Mouse (Mus musculus): ENCODE data around the gene Borcs5. TPM values are rescaled to one million over a fixed set of nuclear protein-coding genes. Genes with fewer than 3 reads are reported as not detected.

The Borcs5 gene
- polyA plus RNA-seq, 1 experiment from 2014 or later = 47.4 TPM

DNA sequence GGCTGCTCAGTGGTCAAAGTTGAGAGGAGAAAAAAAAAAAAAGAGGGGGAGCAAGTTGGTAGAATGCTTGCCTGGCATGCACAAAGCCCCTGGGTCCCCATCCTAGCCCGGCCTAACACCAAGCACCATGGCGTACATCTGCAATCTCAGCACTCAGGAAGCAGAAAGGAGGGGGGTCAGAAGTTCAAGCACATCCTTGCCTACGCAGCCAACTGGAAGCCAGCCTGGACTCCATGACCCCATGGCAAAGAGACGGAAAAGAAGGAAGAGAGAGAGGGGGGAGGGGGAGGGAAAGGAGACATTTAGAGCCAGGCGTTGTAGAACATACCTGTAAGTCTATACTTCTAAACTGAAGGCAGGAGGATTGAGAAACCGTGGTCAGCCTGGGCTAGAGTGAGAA, 32.8 kb upstream of the Borcs5 start:
- Histone ChIP-seq H3K9ac (replicated peaks; ENCODE audit: low read depth, low read length) (no peak overlapping the region), H3K4me1 (replicated peaks; ENCODE audit: control insufficient read depth, insufficient read depth, low read length) (no peaks in the 10 kb centered on the region), H3K36me3 (ENCODE audit: control insufficient read depth, insufficient read depth) (no peaks in the 10 kb centered on the region), H3K27ac (ENCODE audit: low read length) (no peak overlapping the region), H3K9me3 (ENCODE audit: control insufficient read depth, low read length) (no peaks in the 10 kb centered on the region), H3K4me3 (replicated peaks; ENCODE audit: low read length) (no peak overlapping the region), H3K4me2 (ENCODE audit: low read length) (no peak overlapping the region), H3K27me3 (replicated peaks; ENCODE audit: control insufficient read depth, insufficient read depth, low read length) (no peaks in the 10 kb centered on the region)
- WGBS = 53% methylated on average over 6 of the region's 6 CpGs
- no peak for ATAC-seq

DNA sequence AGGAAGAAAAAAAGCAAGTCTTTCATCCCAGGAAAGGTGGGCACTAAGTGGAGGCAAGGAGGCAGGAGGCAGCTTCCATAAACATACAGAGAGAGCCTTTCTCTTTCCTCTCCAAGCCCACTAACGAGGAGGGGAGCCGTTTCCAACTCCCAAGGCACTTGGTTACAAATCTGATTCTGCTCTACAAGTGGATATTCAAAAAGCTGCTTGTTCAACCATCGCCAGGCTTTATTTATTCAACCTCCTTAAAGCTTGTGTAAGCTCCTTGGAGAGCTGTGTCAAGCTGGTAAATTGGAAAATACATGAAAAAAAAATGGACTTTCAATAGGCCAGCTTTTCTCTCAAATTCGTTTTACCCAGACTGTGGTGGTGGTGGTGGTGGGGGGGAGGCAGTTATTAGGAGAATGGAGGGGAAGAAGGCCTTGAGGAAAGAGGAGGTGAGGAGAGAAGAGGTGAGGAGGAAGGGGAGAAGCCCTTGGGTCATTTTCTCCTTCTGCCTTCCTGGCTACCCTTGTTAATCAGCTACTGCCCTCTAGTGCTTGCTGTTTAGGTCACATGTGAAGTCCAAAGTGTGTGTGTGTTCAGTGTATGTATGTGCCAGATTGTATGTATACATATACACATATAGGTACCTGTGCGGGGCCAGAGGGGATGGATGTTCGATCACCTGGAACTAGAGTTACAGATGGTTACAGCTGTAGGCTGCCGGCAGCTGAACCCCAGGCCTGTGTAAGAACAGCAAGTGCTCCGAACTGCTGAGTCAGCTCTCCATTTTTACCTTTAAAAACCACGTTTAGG, 32.2 kb upstream of the Borcs5 start:
- 49% methylated on average over 9 of the region's 9 CpGs for WGBS
- no peak overlapping the region for H3K9ac ChIP-seq (replicated peaks; ENCODE audit: low read depth, low read length)
- no peak overlapping the region for H3K4me2 ChIP-seq (ENCODE audit: low read length)
- H3K4me1 ChIP-seq (replicated peaks; ENCODE audit: control insufficient read depth, insufficient read depth, low read length) = no peaks in the 10 kb centered on the region
- no peak overlapping the region for H3K4me3 ChIP-seq (replicated peaks; ENCODE audit: low read length)
- H3K27me3 ChIP-seq (replicated peaks; ENCODE audit: control insufficient read depth, insufficient read depth, low read length) = no peaks in the 10 kb centered on the region
- ATAC-seq = peak; percentile 36; the same call in 1 of the 2 replicates
- H3K27ac ChIP-seq (ENCODE audit: low read length) = no peak overlapping the region
- no peaks in the 10 kb centered on the region for H3K9me3 ChIP-seq (ENCODE audit: control insufficient read depth, low read length)
- no peaks in the 10 kb centered on the region for H3K36me3 ChIP-seq (ENCODE audit: control insufficient read depth, insufficient read depth)

DNA sequence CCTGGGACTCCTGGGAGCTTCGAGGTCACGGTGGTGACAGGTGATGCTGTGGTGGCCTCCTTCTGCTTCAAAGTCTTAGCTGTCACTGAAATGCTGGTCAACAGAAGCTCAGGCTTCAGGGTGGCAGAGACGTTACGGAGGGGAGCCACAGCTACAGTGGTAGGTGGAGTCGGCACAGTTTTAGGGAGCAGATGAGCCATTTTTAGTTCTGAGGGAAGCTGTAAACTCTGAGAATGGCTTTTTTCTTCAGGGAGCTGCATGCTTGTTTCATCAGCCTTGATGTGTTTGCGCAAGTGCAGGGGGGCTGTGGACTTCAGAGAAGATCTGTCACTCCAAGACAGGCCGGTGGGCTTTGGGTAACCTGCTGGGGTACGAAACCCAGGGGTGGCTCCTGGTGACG, 28.9 kb upstream of the Borcs5 start:
- WGBS = 93% methylated on average over 9 of the region's 9 CpGs
- ATAC-seq = no peak
- Histone ChIP-seq H3K27ac (ENCODE audit: low read length) (no peak overlapping the region), H3K36me3 (ENCODE audit: control insufficient read depth, insufficient read depth) (no peaks in the 10 kb centered on the region), H3K4me3 (replicated peaks; ENCODE audit: low read length) (no peak overlapping the region), H3K9me3 (ENCODE audit: control insufficient read depth, low read length) (no peaks in the 10 kb centered on the region), H3K4me2 (ENCODE audit: low read length) (no peak overlapping the region), H3K4me1 (replicated peaks; ENCODE audit: control insufficient read depth, insufficient read depth, low read length) (no peaks in the 10 kb centered on the region), H3K9ac (replicated peaks; ENCODE audit: low read depth, low read length) (no peak overlapping the region), H3K27me3 (replicated peaks; ENCODE audit: control insufficient read depth, insufficient read depth, low read length) (no peaks in the 10 kb centered on the region)

DNA sequence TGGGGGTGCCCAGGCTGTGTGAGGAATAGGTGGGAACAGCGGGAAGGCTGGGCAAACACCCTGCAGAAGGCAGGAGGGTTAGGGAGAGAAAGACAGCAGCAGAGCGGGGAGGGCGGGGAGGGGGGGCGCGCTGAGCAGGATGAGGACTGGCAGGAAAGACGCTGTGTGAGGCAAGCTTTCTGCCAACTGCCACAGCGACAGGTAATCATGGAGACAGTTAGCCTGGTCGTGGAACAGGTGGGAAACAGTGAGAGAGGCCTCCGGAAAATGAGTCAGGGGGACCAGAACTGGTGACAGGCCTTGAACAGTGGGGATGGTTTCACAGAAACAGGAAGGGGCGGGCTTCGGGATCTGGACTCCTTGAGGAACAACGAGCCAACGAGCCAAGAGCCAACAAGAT, 27.4 kb upstream of the Borcs5 start:
- 73% methylated on average over 13 of the region's 13 CpGs for WGBS
- H3K9me3 ChIP-seq (ENCODE audit: control insufficient read depth, low read length) = no peaks in the 10 kb centered on the region
- no peak overlapping the region for H3K27ac ChIP-seq (ENCODE audit: low read length)
- H3K9ac ChIP-seq (replicated peaks; ENCODE audit: low read depth, low read length) = no peak overlapping the region
- no peaks in the 10 kb centered on the region for H3K36me3 ChIP-seq (ENCODE audit: control insufficient read depth, insufficient read depth)
- H3K4me3 ChIP-seq (replicated peaks; ENCODE audit: low read length) = no peak overlapping the region
- H3K27me3 ChIP-seq (replicated peaks; ENCODE audit: control insufficient read depth, insufficient read depth, low read length) = no peaks in the 10 kb centered on the region
- H3K4me1 ChIP-seq (replicated peaks; ENCODE audit: control insufficient read depth, insufficient read depth, low read length) = no peaks in the 10 kb centered on the region
- no peak for ATAC-seq
- no peak overlapping the region for H3K4me2 ChIP-seq (ENCODE audit: low read length)

DNA sequence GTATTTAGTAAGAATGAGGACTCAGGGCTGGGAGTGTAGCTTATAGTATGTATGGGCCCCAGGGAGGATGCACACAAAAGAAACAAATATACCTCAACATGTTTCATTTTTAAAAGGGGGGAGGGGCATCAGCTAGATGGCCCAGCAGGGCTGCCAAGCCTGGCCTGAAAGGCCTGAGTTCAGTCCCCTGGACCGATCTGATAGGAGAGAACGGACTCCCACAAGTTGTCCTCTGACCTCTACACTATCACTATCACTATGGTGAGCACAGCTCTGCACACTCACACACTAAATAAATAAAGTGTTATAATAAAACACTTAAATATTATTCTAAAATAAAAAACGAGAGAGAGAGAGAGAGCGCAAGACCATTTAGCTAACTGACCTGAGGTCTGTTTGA, 25.0 kb upstream of the Borcs5 start:
- no peak overlapping the region for H3K4me3 ChIP-seq (replicated peaks; ENCODE audit: low read length)
- H3K4me2 ChIP-seq (ENCODE audit: low read length) = no peak overlapping the region
- no peak overlapping the region for H3K27ac ChIP-seq (ENCODE audit: low read length)
- ATAC-seq = no peak
- no peaks in the 10 kb centered on the region for H3K9me3 ChIP-seq (ENCODE audit: control insufficient read depth, low read length)
- 89% methylated on average over 4 of the region's 4 CpGs for WGBS
- H3K4me1 ChIP-seq (replicated peaks; ENCODE audit: control insufficient read depth, insufficient read depth, low read length) = no peaks in the 10 kb centered on the region
- no peak overlapping the region for H3K9ac ChIP-seq (replicated peaks; ENCODE audit: low read depth, low read length)
- H3K27me3 ChIP-seq (replicated peaks; ENCODE audit: control insufficient read depth, insufficient read depth, low read length) = no peaks in the 10 kb centered on the region
- H3K36me3 ChIP-seq (ENCODE audit: control insufficient read depth, insufficient read depth) = no peaks in the 10 kb centered on the region

DNA sequence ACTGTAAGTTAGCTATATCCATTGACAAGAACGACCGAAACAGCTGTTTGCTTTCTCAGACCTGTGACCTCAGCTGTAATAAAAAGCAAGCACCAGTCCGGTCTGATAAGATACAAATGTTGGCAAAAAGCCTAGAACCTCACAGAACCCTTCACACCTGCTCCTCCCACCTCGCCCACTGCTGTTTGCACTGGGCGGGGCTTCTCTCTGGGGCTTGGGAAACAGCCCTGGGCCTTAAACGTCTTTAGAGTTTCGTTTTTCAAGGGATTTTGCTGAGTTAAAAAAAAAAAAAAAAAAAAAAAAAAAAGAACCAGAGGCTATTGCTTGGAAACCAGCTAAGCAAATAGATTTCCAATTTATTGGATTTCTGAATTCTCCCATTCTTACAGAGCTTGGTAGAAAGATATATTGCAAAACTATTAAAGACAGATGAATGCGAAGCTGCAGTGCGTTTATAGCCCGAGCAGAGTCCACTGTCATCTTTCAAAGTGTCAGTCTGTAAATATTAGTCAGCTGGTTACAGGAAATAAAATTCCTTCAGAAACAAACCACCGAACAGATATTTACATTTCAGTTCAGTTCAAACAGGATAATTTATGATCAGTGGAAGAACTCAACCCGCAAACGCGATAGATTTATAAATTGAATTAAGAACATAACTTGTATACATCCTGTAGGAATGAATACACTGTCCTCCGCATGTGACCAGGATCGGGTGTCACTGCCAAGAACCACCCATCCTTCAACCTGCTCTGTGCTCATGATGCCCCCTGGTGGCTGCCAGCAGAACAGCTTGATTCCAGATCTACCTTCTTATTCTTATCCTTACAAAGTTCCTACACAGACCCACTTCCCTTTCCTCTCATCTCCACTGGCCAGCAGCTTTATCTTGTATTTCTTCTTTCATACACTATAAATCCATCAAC, 24.3 kb upstream of the Borcs5 start:
- no peaks in the 10 kb centered on the region for H3K9me3 ChIP-seq (ENCODE audit: control insufficient read depth, low read length)
- H3K4me3 ChIP-seq (replicated peaks; ENCODE audit: low read length) = no peak overlapping the region
- WGBS = 21% methylated on average over 16 of the region's 16 CpGs
- H3K27ac ChIP-seq (ENCODE audit: low read length) = no peak overlapping the region
- H3K36me3 ChIP-seq (ENCODE audit: control insufficient read depth, insufficient read depth) = no peaks in the 10 kb centered on the region
- no peak overlapping the region for H3K9ac ChIP-seq (replicated peaks; ENCODE audit: low read depth, low read length)
- peak; percentile 77 for ATAC-seq
- no peaks in the 10 kb centered on the region for H3K27me3 ChIP-seq (replicated peaks; ENCODE audit: control insufficient read depth, insufficient read depth, low read length)
- H3K4me2 ChIP-seq (ENCODE audit: low read length) = no peak overlapping the region; the same call in 1 of the 2 replicates
- no peaks in the 10 kb centered on the region for H3K4me1 ChIP-seq (replicated peaks; ENCODE audit: control insufficient read depth, insufficient read depth, low read length)

DNA sequence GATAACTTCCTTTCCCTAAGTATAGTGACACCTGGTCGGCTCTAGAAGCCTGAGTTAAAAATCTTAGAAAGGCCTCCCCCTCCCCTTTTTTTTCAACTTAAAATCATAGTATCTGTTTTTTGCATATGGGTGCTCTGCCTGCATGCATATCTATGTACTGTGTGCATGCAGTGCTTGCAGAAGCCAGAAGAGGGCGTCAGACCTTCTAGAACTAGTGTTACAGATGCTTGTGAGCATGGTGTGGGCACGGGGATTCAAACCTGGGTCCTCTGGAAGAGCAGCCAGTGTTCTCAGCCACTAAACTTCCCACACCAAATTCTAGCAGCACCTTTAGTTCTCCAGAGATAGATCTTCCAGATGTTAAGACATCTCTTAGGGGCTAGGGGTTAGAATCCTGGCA, 21.7 kb upstream of the Borcs5 start:
- 46% methylated on average over 3 of the region's 3 CpGs for WGBS
- Histone ChIP-seq H3K27ac (ENCODE audit: low read length) (no peak overlapping the region), H3K4me1 (replicated peaks; ENCODE audit: control insufficient read depth, insufficient read depth, low read length) (no peaks in the 10 kb centered on the region), H3K9ac (replicated peaks; ENCODE audit: low read depth, low read length) (no peak overlapping the region), H3K36me3 (ENCODE audit: control insufficient read depth, insufficient read depth) (no peaks in the 10 kb centered on the region), H3K9me3 (ENCODE audit: control insufficient read depth, low read length) (no peaks in the 10 kb centered on the region), H3K4me3 (replicated peaks; ENCODE audit: low read length) (no peak overlapping the region), H3K27me3 (replicated peaks; ENCODE audit: control insufficient read depth, insufficient read depth, low read length) (no peaks in the 10 kb centered on the region), H3K4me2 (ENCODE audit: low read length) (no peak overlapping the region)
- ATAC-seq = no peak

DNA sequence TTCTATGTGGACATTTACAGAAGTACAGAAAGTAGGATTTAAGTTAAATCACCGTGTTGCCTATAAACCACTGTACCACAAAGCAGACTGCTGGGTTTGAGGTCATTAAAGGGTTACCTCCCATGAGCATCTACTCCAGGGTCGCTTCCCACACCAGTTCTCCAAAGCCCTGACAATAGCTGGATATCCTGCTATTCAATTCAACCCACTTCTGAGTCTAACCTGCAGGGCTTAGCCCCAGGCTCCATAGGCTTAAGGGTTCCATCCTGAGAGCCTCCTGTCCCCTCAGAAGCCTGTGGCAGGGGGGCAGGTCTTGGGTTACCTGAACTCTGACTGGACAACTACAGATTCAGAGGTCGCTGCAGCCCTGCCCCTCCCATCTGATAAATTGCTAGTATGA, 19.2 kb upstream of the Borcs5 start:
- Histone ChIP-seq H3K4me2 (ENCODE audit: low read length) (no peak overlapping the region), H3K4me1 (replicated peaks; ENCODE audit: control insufficient read depth, insufficient read depth, low read length) (no peaks in the 10 kb centered on the region), H3K27ac (ENCODE audit: low read length) (no peak overlapping the region), H3K9me3 (ENCODE audit: control insufficient read depth, low read length) (no peaks in the 10 kb centered on the region), H3K4me3 (replicated peaks; ENCODE audit: low read length) (no peak overlapping the region), H3K36me3 (ENCODE audit: control insufficient read depth, insufficient read depth) (no peaks in the 10 kb centered on the region), H3K27me3 (replicated peaks; ENCODE audit: control insufficient read depth, insufficient read depth, low read length) (no peaks in the 10 kb centered on the region), H3K9ac (replicated peaks; ENCODE audit: low read depth, low read length) (no peak overlapping the region)
- ATAC-seq = no peak
- WGBS = 72% methylated on average over 3 of the region's 3 CpGs

DNA sequence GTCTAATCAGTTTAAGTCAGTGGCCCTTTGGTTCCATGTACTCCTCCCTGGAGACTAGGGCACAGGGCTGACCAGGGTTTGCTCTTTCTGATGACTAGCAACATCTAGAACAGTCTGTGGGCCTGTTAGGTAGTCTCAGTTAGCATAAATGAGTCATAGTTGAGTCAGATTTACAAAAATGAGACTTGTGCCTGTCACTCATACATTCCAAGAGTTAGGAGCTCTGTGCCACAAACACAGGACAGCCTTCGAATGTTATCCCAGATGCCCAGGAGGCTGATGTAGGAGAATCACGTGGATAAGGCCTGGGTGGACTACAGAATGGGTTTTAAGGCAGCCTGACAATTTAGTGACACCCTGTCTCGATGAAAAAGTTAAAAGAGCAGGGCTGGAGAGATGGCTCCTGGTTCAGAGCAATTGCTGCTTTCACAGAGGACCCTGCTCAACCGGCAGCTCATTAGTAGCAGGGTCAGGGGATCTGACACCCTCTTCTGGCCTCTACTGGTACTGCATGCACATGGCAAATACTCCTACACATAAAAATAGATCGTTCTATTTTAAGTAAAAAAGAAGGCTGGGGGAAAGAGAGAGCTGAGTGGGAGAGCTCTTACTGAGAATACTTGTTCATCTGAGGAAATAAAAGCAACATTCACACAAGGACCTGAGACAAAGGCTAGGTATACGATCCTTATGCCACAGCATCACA, 18.3 kb upstream of the Borcs5 start:
- H3K9me3 ChIP-seq (ENCODE audit: control insufficient read depth, low read length) = no peaks in the 10 kb centered on the region
- no peak overlapping the region for H3K27ac ChIP-seq (ENCODE audit: low read length)
- no peaks in the 10 kb centered on the region for H3K4me1 ChIP-seq (replicated peaks; ENCODE audit: control insufficient read depth, insufficient read depth, low read length)
- ATAC-seq = no peak
- 69% methylated on average over 6 of the region's 6 CpGs for WGBS
- no peak overlapping the region for H3K4me3 ChIP-seq (replicated peaks; ENCODE audit: low read length)
- H3K27me3 ChIP-seq (replicated peaks; ENCODE audit: control insufficient read depth, insufficient read depth, low read length) = no peaks in the 10 kb centered on the region
- no peak overlapping the region for H3K4me2 ChIP-seq (ENCODE audit: low read length)
- no peaks in the 10 kb centered on the region for H3K36me3 ChIP-seq (ENCODE audit: control insufficient read depth, insufficient read depth)
- no peak overlapping the region for H3K9ac ChIP-seq (replicated peaks; ENCODE audit: low read depth, low read length)
